Mouse (Mus musculus): ENCODE results near the gene Ankib1. TPM values are rescaled to one million over a fixed set of nuclear protein-coding genes. Genes with fewer than 3 reads are reported as not detected.

Gene Ankib1
- total RNA-seq, 2 experiments from 2014 or later = 30.7 to 33.1 TPM

GRCm38 (mm10) chr5:3646539-3646938 lies 156.2 kb downstream of the Ankib1 start:
- no peak for DNase-seq

- no peak for DNase-seq
Measured at GRCm38 (mm10) chr5:3645326-3645725, 157.4 kb downstream of the Ankib1 start.

GRCm38 (mm10) chr5:3644621-3645020 lies 158.1 kb downstream of the Ankib1 start:
- DNase-seq = no peak

Small RNA genes lying within 50 kb of the gene (microRNA-seq; reads per million reads assigned to microRNA genes)
- 0 reads per million in 2 experiments for gene Gm22926
- gene Gm26238 = 0 reads per million in 2 experiments

Other genes starting within 250 kb of the Ankib1 start
- gene 1700109H08Rik, start 231.4 kb downstream of the Ankib1 start, total RNA-seq (2021) = 1 to 10 TPM; 3.9 to 4.2 TPM
- 10 to 100 TPM; 11.3 to 12.3 TPM for gene Pex1, start 206.9 kb downstream of the Ankib1 start, total RNA-seq (2021)
- gene Rbm48, start 206.3 kb downstream of the Ankib1 start, total RNA-seq (2021) = 1 to 10 TPM; 8.1 to 8.3 TPM
- not detected for gene Tmbim7, start 151.7 kb downstream of the Ankib1 start, total RNA-seq (2021)
- gene Gatad1, start 145.7 kb downstream of the Ankib1 start, total RNA-seq (2021) = 100 to 1,000 TPM; 105 to 110 TPM
- 10 to 100 TPM; 32.8 to 37.2 TPM for gene Krit1, start 259 bp upstream of the Ankib1 start, total RNA-seq (2021)
- gene Lrrd1, start 42.2 kb upstream of the Ankib1 start, total RNA-seq (2021) = under 1 TPM; 0.25 to 0.29 TPM
- 1 to 10 TPM; 3.7 to 3.8 TPM for gene Mterf1a, start 91.0 kb upstream of the Ankib1 start, total RNA-seq (2021)
- 10 to 100 TPM; 49.3 to 49.6 TPM for gene Akap9, start 125.1 kb upstream of the Ankib1 start, total RNA-seq (2021)

Data from heart, postnatal 4 days (tissue).